ENCODE assay signal across 34 mouse cellular contexts in genomic region chr11:32271178-32271577, GRCm38 (mm10). TPM values are rescaled to one million over a fixed set of nuclear protein-coding genes. Genes with fewer than 3 reads are reported as not detected.
DNase-seq lines count a peak whose midpoint lies in the region; ATAC-seq and TF ChIP-seq lines count a peak whose summit lies in the region.
"Had no signal": no experiment of that assay in that cellular context is flagged by ENCODE, and none has a peak within 500 bp of the region (broad histone marks: within the 10 kb centered on the region; RNA-seq: fewer than 3 reads in every experiment).

No protein-coding gene starts in this region.

- H3K9me3 ChIP-seq in heart, embryonic 10.5 days = no peaks in the 10 kb centered on the region
- H3K9me3 ChIP-seq in liver, embryonic 14.5 days (ENCODE audit: control insufficient read depth, low read length) = no peaks in the 10 kb centered on the region
- H3K9me3 ChIP-seq: embryonic facial prominence, embryonic 10.5 days; embryonic facial prominence, embryonic 15.5 days; forebrain, embryonic 13.5 days; G1E; heart, embryonic 13.5 days; hindbrain, embryonic 15.5 days; limb, embryonic 10.5 days; limb, embryonic 15.5 days; lung, embryonic 15.5 days; midbrain, embryonic 12.5 days; neural tube, embryonic 13.5 days had no signal

- H3K36me3 ChIP-seq in heart, embryonic 10.5 days = no peaks in the 10 kb centered on the region
- H3K36me3 ChIP-seq in liver, embryonic 14.5 days (replicated peaks; ENCODE audit: control insufficient read depth, insufficient read depth, low read depth) = no peaks in the 10 kb centered on the region
- H3K36me3 ChIP-seq: embryonic facial prominence, embryonic 10.5 days; embryonic facial prominence, embryonic 15.5 days; heart, embryonic 13.5 days; hindbrain, embryonic 15.5 days; limb, embryonic 10.5 days; limb, embryonic 15.5 days; lung, embryonic 15.5 days; midbrain, embryonic 12.5 days; neural tube, embryonic 13.5 days had no signal

- DNase-seq in heart, embryonic 10.5 days (ENCODE audit: low spot score) = no peak
- DNase-seq in heart, adult 9 months (ENCODE audit: low spot score in 2 of 2) = no peak
- DNase-seq in 416B (ENCODE audit: low read depth) = peak; percentile 76
- peak; percentile 26 for DNase-seq in T-cell, adult 2 months (ENCODE audit: low spot score)
- DNase-seq in liver, embryonic 14.5 days (ENCODE audit: low read depth in 3 of 3, low spot score in 3 of 3) = no peak
- no peak for DNase-seq in right cerebral cortex, postnatal 4 days
- no peak for DNase-seq in yolk sac, embryonic 10.5 days (ENCODE audit: low spot score)
- no peak for DNase-seq in left cerebral cortex, adult 11 months (ENCODE audit: low spot score)
- DNase-seq: adrenal gland, postnatal 25 days; B cell, adult 2 months; cerebellum, adult 18-20 months; cerebellum, postnatal 10 days; gastrocnemius, postnatal 10 days; heart, postnatal 10 days; kidney, adult 2 months; kidney, postnatal 36 days; spleen, adult 18-20 months; thymus, adult 18-20 months; thymus, postnatal 25 days had no signal

- no peak for ATAC-seq in liver, embryonic 14.5 days (ENCODE audit: insufficient read depth)
- ATAC-seq: forebrain, embryonic 13.5 days; Patski had no signal

- TF ChIP-seq CTCF in liver, embryonic 14.5 days (IDR thresholded peaks at IDR 0.05; ENCODE audit: low read depth) = no peak

- no peak overlapping the region for H3K4me3 ChIP-seq in heart, embryonic 10.5 days
- no peak overlapping the region for H3K4me3 ChIP-seq in liver, embryonic 14.5 days (ENCODE audit: insufficient read depth in 1 of 2, low read depth in 2 of 2, low read length in 2 of 2)
- H3K4me3 ChIP-seq: embryonic facial prominence, embryonic 10.5 days; embryonic facial prominence, embryonic 15.5 days; forebrain, embryonic 13.5 days; heart, embryonic 13.5 days; hindbrain, embryonic 15.5 days; layer of hippocampus, adult 2 months; limb, embryonic 10.5 days; limb, embryonic 15.5 days; lung, embryonic 15.5 days; midbrain, embryonic 12.5 days; neural tube, embryonic 13.5 days had no signal

- TF ChIP-seq EP300 in liver, embryonic 14.5 days (IDR thresholded peaks at IDR 0.05; ENCODE audit: low read depth) = no peak

- WGBS in heart, embryonic 10.5 days = 45% methylated on average over 4 of the region's 4 CpGs
- 30% methylated on average over 4 of the region's 4 CpGs for WGBS in liver, embryonic 14.5 days (ENCODE audit: insufficient replicate concordance)

- no peak overlapping the region for H3K4me2 ChIP-seq in liver, embryonic 14.5 days (ENCODE audit: low read depth)
- H3K4me2 ChIP-seq: embryonic facial prominence, embryonic 15.5 days; forebrain, embryonic 13.5 days; hindbrain, embryonic 15.5 days; limb, embryonic 15.5 days; lung, embryonic 15.5 days; midbrain, embryonic 12.5 days; neural tube, embryonic 13.5 days had no signal

- peak overlapping the region; percentile 16; the same call in 1 of the 2 replicates for H3K27ac ChIP-seq in heart, embryonic 10.5 days
- peak overlapping the region; percentile 72 for H3K27ac ChIP-seq in liver, embryonic 14.5 days
- H3K27ac ChIP-seq: embryonic facial prominence, embryonic 10.5 days; embryonic facial prominence, embryonic 15.5 days; forebrain, embryonic 13.5 days; hindbrain, embryonic 15.5 days; layer of hippocampus, adult 2 months; limb, embryonic 10.5 days; limb, embryonic 15.5 days; lung, embryonic 15.5 days; midbrain, embryonic 12.5 days; neural tube, embryonic 13.5 days; stomach, postnatal 0 days had no signal

- peaks cover 8% of the 10 kb centered on the region for H3K4me1 ChIP-seq in heart, embryonic 10.5 days
- H3K4me1 ChIP-seq in liver, embryonic 14.5 days (replicated peaks; ENCODE audit: control insufficient read depth in 2 of 2, insufficient read depth in 2 of 2, low read length in 1 of 2) = peaks cover 49 to 55% of the 10 kb centered on the region in 2 experiments

- peaks cover 10% of the 10 kb centered on the region for H3K27me3 ChIP-seq in heart, embryonic 10.5 days (ENCODE audit: insufficient read depth, poor library complexity, severe bottlenecking)
- no peaks in the 10 kb centered on the region for H3K27me3 ChIP-seq in liver, embryonic 14.5 days (ENCODE audit: control insufficient read depth, insufficient read depth, low read length)
- H3K27me3 ChIP-seq: embryonic facial prominence, embryonic 15.5 days; hindbrain, embryonic 15.5 days; limb, embryonic 15.5 days; lung, embryonic 15.5 days had no signal

- H3K9ac ChIP-seq in liver, embryonic 14.5 days (replicated peaks) = no peak overlapping the region
- H3K9ac ChIP-seq: embryonic facial prominence, embryonic 15.5 days; forebrain, embryonic 13.5 days; heart, embryonic 13.5 days; hindbrain, embryonic 15.5 days; limb, embryonic 15.5 days; lung, embryonic 15.5 days; midbrain, embryonic 12.5 days; neural tube, embryonic 13.5 days had no signal

RNA-seq across cellular contexts. Expression of gene Nprl3, which starts 3.7 kb away (rescaled TPM):
- 43.8 and 44.5 TPM in 2 replicates for polyA plus RNA-seq in heart, embryonic 10.5 days (2016; fragmentation: Nextera tagmentation; extraction: Ambion mirVana)
- 36.8 and 44.5 TPM in 2 replicates for polyA plus RNA-seq in liver, embryonic 14.5 days (2012; rRNA removed)
- polyA plus RNA-seq in liver, embryonic 14.5 days (2014; fragmentation: Nextera tagmentation; extraction: Ambion mirVana) = 16.5 and 16.8 TPM in 2 replicates

RNA-seq across cellular contexts. Expression of gene Hba-x, which starts 5.0 kb away (rescaled TPM):
- 8,501 and 9,179 TPM in 2 replicates for polyA plus RNA-seq in heart, embryonic 10.5 days (2016; fragmentation: Nextera tagmentation; extraction: Ambion mirVana)
- 32.1 and 38.8 TPM in 2 replicates for polyA plus RNA-seq in liver, embryonic 14.5 days (2012; rRNA removed)
- 74.9 and 85.3 TPM in 2 replicates for polyA plus RNA-seq in liver, embryonic 14.5 days (2014; fragmentation: Nextera tagmentation; extraction: Ambion mirVana)
- polyA plus RNA-seq: gonadal fat pad, adult 2 months; kidney, adult 2 months; Patski had no signal

RNA-seq across cellular contexts. Expression of gene Hba-a1, which starts 12.1 kb away (rescaled TPM):
- 4,954 and 6,566 TPM in 2 replicates for polyA plus RNA-seq in heart, embryonic 10.5 days (2016; fragmentation: Nextera tagmentation; extraction: Ambion mirVana)
- 26,041 and 60,430 TPM in 2 replicates for polyA plus RNA-seq in liver, embryonic 14.5 days (2012; rRNA removed)
- 70,707 and 74,513 TPM in 2 replicates for polyA plus RNA-seq in liver, embryonic 14.5 days (2014; fragmentation: Nextera tagmentation; extraction: Ambion mirVana)
- polyA plus RNA-seq: Patski had no signal

RNA-seq across cellular contexts. Expression of gene Hbq1b, which starts 15.6 kb away (rescaled TPM):
- polyA plus RNA-seq in heart, embryonic 10.5 days (2016; fragmentation: Nextera tagmentation; extraction: Ambion mirVana) = 13.9 and 16.8 TPM in 2 replicates
- polyA plus RNA-seq in liver, embryonic 14.5 days (2012; rRNA removed) = 127 and 156 TPM in 2 replicates
- polyA plus RNA-seq in liver, embryonic 14.5 days (2014; fragmentation: Nextera tagmentation; extraction: Ambion mirVana) = 157 and 161 TPM in 2 replicates
- polyA plus RNA-seq: Patski had no signal

RNA-seq across cellular contexts. Expression of gene Hba-a2, which starts 25.1 kb away (rescaled TPM):
- 9,075 and 12,184 TPM in 2 replicates for polyA plus RNA-seq in heart, embryonic 10.5 days (2016; fragmentation: Nextera tagmentation; extraction: Ambion mirVana)
- polyA plus RNA-seq in liver, embryonic 14.5 days (2012; rRNA removed) = 214,511 and 362,158 TPM in 2 replicates
- polyA plus RNA-seq in liver, embryonic 14.5 days (2014; fragmentation: Nextera tagmentation; extraction: Ambion mirVana) = 162,484 and 169,597 TPM in 2 replicates
- polyA plus RNA-seq: Patski had no signal

Comparison
In these comparisons a context has a peak if more than half of its experiments do, and no peak if none do; other contexts are left out.
1. DNase-seq: peak in 416B (single experiment) and T-cell, adult 2 months (single experiment); none in heart, embryonic 10.5 days (single experiment), heart, adult 9 months (0 of 2), liver, embryonic 14.5 days (0 of 3), right cerebral cortex, postnatal 4 days (single experiment), yolk sac, embryonic 10.5 days (single experiment) and left cerebral cortex, adult 11 months (single experiment).
2. RNA of gene Hba-x, which starts 5.0 kb away (polyA plus RNA-seq): 8,501 to 9,179 TPM in heart, embryonic 10.5 days; 32.1 to 85.3 TPM in liver, embryonic 14.5 days; every median in the first group is over 10 times any median in the second.